Mouse (Mus musculus): ENCODE measurements around the gene Jam3.

- TF ChIP-seq CTCF (IDR thresholded peaks at IDR 0.05; ENCODE audit: insufficient read depth, low read depth, low read length) (no peak), POLR2A (IDR thresholded peaks at IDR 0.05; ENCODE audit: insufficient read depth, low read depth, low read length) (no peak)
Observed at GRCm38 (mm10) chr9:27175682-27176081, 20.5 kb upstream of the Jam3 start.
